Mouse (Mus musculus): ENCODE results near the gene Dgkb. TPM values are rescaled to one million over a fixed set of nuclear protein-coding genes. Genes with fewer than 3 reads are reported as not detected.

Gene Dgkb
- total RNA-seq, 2 experiments from 2014 or later = 0.61 to 0.69 TPM

- no peak for DNase-seq
These were observed 779.0 kb downstream of the Dgkb start for GRCm38 (mm10) chr12:38596416-38597062.

- DNase-seq = no peak
These were observed 780.6 kb downstream of the Dgkb start for GRCm38 (mm10) chr12:38598096-38598495.

GRCm38 (mm10) chr12:38600165-38600845 lies 782.8 kb downstream of the Dgkb start:
- no peak for DNase-seq

GRCm38 (mm10) chr12:38608104-38608503 lies 790.6 kb downstream of the Dgkb start:
- no peak for DNase-seq

GRCm38 (mm10) chr12:38668265-38668664 lies 850.7 kb downstream of the Dgkb start:
- DNase-seq = no peak

Data from heart, postnatal 4 days (tissue).